In genomic region chr15:61446053-61446840, GRCm38 (mm10) we compare ENCODE assay signal across 32 mouse cellular contexts.
DNase-seq lines count a peak whose midpoint lies in the region; ATAC-seq and TF ChIP-seq lines count a peak whose summit lies in the region.
"Had no signal": no experiment of that assay in that cellular context is flagged by ENCODE, and none has a peak within 500 bp of the region (broad histone marks: within the 10 kb centered on the region; RNA-seq: fewer than 3 reads in every experiment).

No protein-coding gene starts in this region.

- peak; percentile 13 for DNase-seq in adrenal gland, adult 8-10 months
- no peak for DNase-seq in adrenal gland, postnatal 25 days
- peak; percentile 29 for DNase-seq in lung, postnatal 0 days (ENCODE audit: low spot score)
- DNase-seq in lung, postnatal 4 days = no peak
- DNase-seq in stomach, postnatal 0 days (ENCODE audit: low spot score) = no peak
- DNase-seq in heart, adult 18-20 months = no peak
- DNase-seq in cerebellum, adult 11-12 months = no peak
- DNase-seq: cerebellum, adult 18-20 months; cerebellum, postnatal 10 days; gastrocnemius, postnatal 25 days; heart, adult 2 months; kidney, adult 9 months; kidney, postnatal 10 days; layer of hippocampus, postnatal 36 days; lung, postnatal 36 days; retina, postnatal 1 day; right cerebral cortex, postnatal 14 days; thymus, adult 18-20 months; thymus, postnatal 25 days had no signal

- H3K4me2 ChIP-seq in lung, postnatal 0 days (replicated peaks; ENCODE audit: low read depth, low read length) = no peak overlapping the region
- H3K4me2 ChIP-seq in intestine, embryonic 15.5 days (replicated peaks) = no peak overlapping the region
- no peak overlapping the region for H3K4me2 ChIP-seq in stomach, postnatal 0 days (replicated peaks; ENCODE audit: low read depth)
- H3K4me2 ChIP-seq: embryonic facial prominence, embryonic 13.5 days; forebrain, embryonic 15.5 days; heart, embryonic 12.5 days; hindbrain, embryonic 14.5 days; limb, embryonic 15.5 days; liver, embryonic 15.5 days; midbrain, embryonic 12.5 days; neural tube, embryonic 15.5 days had no signal

- peak; percentile 46; the same call in 1 of the 2 replicates for ATAC-seq in lung, postnatal 0 days
- peak; percentile 89 for ATAC-seq in intestine, embryonic 15.5 days
- ATAC-seq in stomach, postnatal 0 days (ENCODE audit: low FRiP score, low TSS enrichment) = peak; percentile 70
- ATAC-seq: activated CD4-positive, CD25-positive, alpha-beta regulatory T cell, adult 4 months; forebrain, embryonic 15.5 days had no signal

- no peaks in the 10 kb centered on the region for H3K36me3 ChIP-seq in lung, postnatal 0 days (ENCODE audit: insufficient read depth, low read length)
- H3K36me3 ChIP-seq in intestine, embryonic 15.5 days = no peaks in the 10 kb centered on the region
- no peaks in the 10 kb centered on the region for H3K36me3 ChIP-seq in stomach, postnatal 0 days (ENCODE audit: control insufficient read depth, insufficient read depth, low read length)
- H3K36me3 ChIP-seq: embryonic facial prominence, embryonic 13.5 days; forebrain, embryonic 10.5 days; forebrain, embryonic 15.5 days; heart, embryonic 12.5 days; limb, embryonic 10.5 days; limb, embryonic 15.5 days; liver, embryonic 15.5 days; midbrain, embryonic 12.5 days; neural tube, embryonic 15.5 days had no signal

- 58% methylated on average over 4 of the region's 4 CpGs for WGBS in lung, postnatal 0 days
- 51% methylated on average over 4 of the region's 4 CpGs for WGBS in intestine, embryonic 15.5 days
- WGBS in stomach, postnatal 0 days = 48% methylated on average over 4 of the region's 4 CpGs

- H3K27me3 ChIP-seq in lung, postnatal 0 days (replicated peaks; ENCODE audit: insufficient read depth, low read length) = no peaks in the 10 kb centered on the region
- no peaks in the 10 kb centered on the region for H3K27me3 ChIP-seq in intestine, embryonic 15.5 days (replicated peaks)
- no peaks in the 10 kb centered on the region for H3K27me3 ChIP-seq in stomach, postnatal 0 days (ENCODE audit: control insufficient read depth, insufficient read depth, low read length)
- H3K27me3 ChIP-seq: embryonic facial prominence, embryonic 13.5 days; forebrain, embryonic 15.5 days; heart, embryonic 12.5 days; limb, embryonic 15.5 days; liver, embryonic 15.5 days; megakaryocyte, embryonic 14.5 days; midbrain, embryonic 12.5 days; neural tube, embryonic 15.5 days had no signal

- H3K4me1 ChIP-seq in lung, postnatal 0 days (ENCODE audit: insufficient read depth, low read depth, low read length) = no peaks in the 10 kb centered on the region
- H3K4me1 ChIP-seq in intestine, embryonic 15.5 days (replicated peaks) = no peaks in the 10 kb centered on the region
- H3K4me1 ChIP-seq in stomach, postnatal 0 days (replicated peaks; ENCODE audit: control insufficient read depth, insufficient read depth) = no peaks in the 10 kb centered on the region
- H3K4me1 ChIP-seq: embryonic facial prominence, embryonic 13.5 days; forebrain, embryonic 15.5 days; heart, embryonic 12.5 days; limb, embryonic 15.5 days; liver, embryonic 15.5 days; midbrain, embryonic 12.5 days; neural tube, embryonic 15.5 days had no signal

- TF ChIP-seq EP300 in lung, postnatal 0 days (IDR thresholded peaks at IDR 0.05) = peak; percentile 71
- TF ChIP-seq EP300 in stomach, postnatal 0 days (optimal IDR thresholded peaks at IDR 0.05) = no peak

- H3K4me3 ChIP-seq in lung, postnatal 0 days (ENCODE audit: low read depth, low read length) = no peak overlapping the region
- no peak overlapping the region for H3K4me3 ChIP-seq in intestine, embryonic 15.5 days (replicated peaks)
- no peak overlapping the region for H3K4me3 ChIP-seq in stomach, postnatal 0 days (ENCODE audit: low read depth, low read length)
- H3K4me3 ChIP-seq: embryonic facial prominence, embryonic 13.5 days; forebrain, embryonic 10.5 days; forebrain, embryonic 15.5 days; heart, adult 2 months; heart, embryonic 12.5 days; limb, embryonic 10.5 days; limb, embryonic 15.5 days; liver, embryonic 15.5 days; megakaryocyte, embryonic 14.5 days; midbrain, embryonic 12.5 days; neural tube, embryonic 15.5 days had no signal

- H3K27ac ChIP-seq in lung, postnatal 0 days (ENCODE audit: low read length) = no peak overlapping the region
- H3K27ac ChIP-seq in intestine, embryonic 15.5 days = no peak overlapping the region
- no peak overlapping the region for H3K27ac ChIP-seq in stomach, postnatal 0 days (replicated peaks)
- H3K27ac ChIP-seq: embryonic facial prominence, embryonic 13.5 days; forebrain, embryonic 10.5 days; forebrain, embryonic 15.5 days; heart, adult 2 months; hindbrain, embryonic 14.5 days; limb, embryonic 10.5 days; limb, embryonic 15.5 days; liver, embryonic 15.5 days; midbrain, embryonic 12.5 days; neural tube, embryonic 15.5 days had no signal

- H3K9me3 ChIP-seq in lung, postnatal 0 days (ENCODE audit: low read length) = no peaks in the 10 kb centered on the region
- H3K9me3 ChIP-seq in intestine, embryonic 15.5 days = no peaks in the 10 kb centered on the region
- no peaks in the 10 kb centered on the region for H3K9me3 ChIP-seq in stomach, postnatal 0 days (ENCODE audit: control insufficient read depth, low read length)
- H3K9me3 ChIP-seq: embryonic facial prominence, embryonic 13.5 days; forebrain, embryonic 10.5 days; forebrain, embryonic 15.5 days; heart, embryonic 12.5 days; limb, embryonic 10.5 days; limb, embryonic 15.5 days; liver, embryonic 15.5 days; megakaryocyte, embryonic 14.5 days; midbrain, embryonic 12.5 days; neural tube, embryonic 15.5 days had no signal

- no peak overlapping the region for H3K9ac ChIP-seq in lung, postnatal 0 days (replicated peaks; ENCODE audit: low read depth)
- no peak overlapping the region for H3K9ac ChIP-seq in intestine, embryonic 15.5 days
- H3K9ac ChIP-seq in stomach, postnatal 0 days (ENCODE audit: low read length) = no peak overlapping the region
- H3K9ac ChIP-seq: embryonic facial prominence, embryonic 13.5 days; forebrain, embryonic 15.5 days; heart, embryonic 12.5 days; hindbrain, embryonic 14.5 days; limb, embryonic 15.5 days; liver, embryonic 15.5 days; midbrain, embryonic 12.5 days; neural tube, embryonic 15.5 days had no signal

- no peak for TF ChIP-seq CTCF in lung, postnatal 0 days (IDR thresholded peaks at IDR 0.05)
- TF ChIP-seq CTCF in stomach, postnatal 0 days (IDR thresholded peaks at IDR 0.05; ENCODE audit: low read depth) = no peak

Comparison
In these comparisons a context has a peak if more than half of its experiments do, and no peak if none do; other contexts are left out.
1. DNase-seq: peak in adrenal gland, adult 8-10 months (single experiment) and lung, postnatal 0 days (single experiment); none in adrenal gland, postnatal 25 days (single experiment), lung, postnatal 4 days (0 of 2), stomach, postnatal 0 days (single experiment), heart, adult 18-20 months (0 of 2) and cerebellum, adult 11-12 months (single experiment).
2. Peak in every context shown above with its lines, with median percentiles within 50 percentile points of each other: ATAC-seq.